Mouse (Mus musculus) ES-Bruce4 (cell line): ENCODE data around the gene Zfp958. TPM values are rescaled to one million over a fixed set of nuclear protein-coding genes. Genes with fewer than 3 reads are reported as not detected.

Experiments used
- H3K27ac ChIP-seq: 2 replicates; pipeline ENCODE4 v1.5.1; 2012; ENCODE audit warnings: low read length, inconsistent platforms; ENCODE audit not compliant: insufficient read depth
- H3K27me3 ChIP-seq: 2 replicates; pipeline ENCODE4 v1.6.1; 2012; ENCODE audit warnings: mild to moderate bottlenecking, low read length, inconsistent platforms; ENCODE audit not compliant: control insufficient read depth, poor library complexity, insufficient read depth, severe bottlenecking
- H3K36me3 ChIP-seq: 2 replicates; pipeline ENCODE4 v1.6.1; 2012; ENCODE audit warnings: inconsistent platforms, mild to moderate bottlenecking, low read length, moderate library complexity; ENCODE audit not compliant: control insufficient read depth, poor library complexity, insufficient read depth, severe bottlenecking
- H3K4me1 ChIP-seq: one replicate; pipeline ENCODE4 v1.8.1; 2011; ENCODE audit warnings: low read length; ENCODE audit not compliant: control insufficient read depth, insufficient read depth
- H3K4me3 ChIP-seq: 2 replicates; pipeline ENCODE4 v1.5.1; 2011; ENCODE audit warnings: low read depth, mild to moderate bottlenecking, low read length
- H3K9ac ChIP-seq: 2 replicates; pipeline ENCODE4 v1.6.1; 2012; ENCODE audit warnings: low read depth, mild to moderate bottlenecking, inconsistent platforms; ENCODE audit not compliant: poor library complexity, severe bottlenecking
- H3K9me3 ChIP-seq: replicated peaks from 2 replicates; pipeline ENCODE4 v1.6.1; 2012; ENCODE audit warnings: mild to moderate bottlenecking, low read length, inconsistent platforms; ENCODE audit not compliant: control insufficient read depth, poor library complexity, insufficient read depth, severe bottlenecking
- CTCF ChIP-seq: IDR thresholded peaks from one replicate; pipeline ENCODE4 v1.8.1; 2011; ENCODE audit warnings: low read depth, low read length
- EP300 ChIP-seq: IDR thresholded peaks from 2 replicates; pipeline ENCODE4 v1.6.1; 2011; ENCODE audit warnings: low read depth, low read length; ENCODE audit not compliant: insufficient read depth
- POLR2A ChIP-seq: IDR thresholded peaks from one replicate; pipeline ENCODE4 v1.8.1; 2011; ENCODE audit warnings: low read length; ENCODE audit not compliant: insufficient read depth
- polyA plus RNA-seq: library from polyadenylated mRNA; stranded (reverse); fragments of >200 nt; gene quantifications from 2 replicates; pipeline ENCODE4 v1.2.4, GENCODE M21; 2011; ENCODE audit warnings: low read depth; ENCODE audit not compliant: missing spikeins, insufficient read depth, insufficient read length

Zfp958 gene
- polyA plus RNA-seq, 1 experiment, result 21.7 TPM

DNA sequence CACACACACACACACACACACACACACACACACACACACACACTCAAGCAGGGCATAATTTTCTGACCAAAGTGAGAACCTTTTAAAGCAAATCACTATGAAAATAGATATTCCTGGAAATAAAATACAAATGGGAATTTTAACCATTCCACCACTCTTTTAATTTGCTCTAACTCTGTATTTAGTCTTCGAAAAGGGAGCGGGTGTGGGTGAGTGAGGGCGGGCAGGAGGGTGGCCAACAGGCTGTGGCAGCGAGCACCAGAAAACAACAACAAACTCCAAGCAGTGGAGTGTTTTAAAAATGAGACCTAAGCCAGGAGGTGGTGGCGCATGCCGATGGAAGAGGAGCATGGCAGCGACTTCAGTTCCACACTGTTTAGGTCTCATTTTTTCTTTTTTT is 43.6 kb downstream of the Zfp958 start:
- no peaks in the 10 kb centered on the region; the same call in 1 of the 2 replicates for H3K27me3 ChIP-seq
- no peaks in the 10 kb centered on the region for H3K4me1 ChIP-seq
- TF ChIP-seq EP300 (no peak), CTCF (no peak), POLR2A (no peak)
- no peak overlapping the region for H3K27ac ChIP-seq
- H3K9me3 ChIP-seq, result peaks cover 15% of the 10 kb centered on the region
- no peaks in the 10 kb centered on the region for H3K36me3 ChIP-seq
- no peak overlapping the region for H3K9ac ChIP-seq
- no peak overlapping the region for H3K4me3 ChIP-seq

DNA sequence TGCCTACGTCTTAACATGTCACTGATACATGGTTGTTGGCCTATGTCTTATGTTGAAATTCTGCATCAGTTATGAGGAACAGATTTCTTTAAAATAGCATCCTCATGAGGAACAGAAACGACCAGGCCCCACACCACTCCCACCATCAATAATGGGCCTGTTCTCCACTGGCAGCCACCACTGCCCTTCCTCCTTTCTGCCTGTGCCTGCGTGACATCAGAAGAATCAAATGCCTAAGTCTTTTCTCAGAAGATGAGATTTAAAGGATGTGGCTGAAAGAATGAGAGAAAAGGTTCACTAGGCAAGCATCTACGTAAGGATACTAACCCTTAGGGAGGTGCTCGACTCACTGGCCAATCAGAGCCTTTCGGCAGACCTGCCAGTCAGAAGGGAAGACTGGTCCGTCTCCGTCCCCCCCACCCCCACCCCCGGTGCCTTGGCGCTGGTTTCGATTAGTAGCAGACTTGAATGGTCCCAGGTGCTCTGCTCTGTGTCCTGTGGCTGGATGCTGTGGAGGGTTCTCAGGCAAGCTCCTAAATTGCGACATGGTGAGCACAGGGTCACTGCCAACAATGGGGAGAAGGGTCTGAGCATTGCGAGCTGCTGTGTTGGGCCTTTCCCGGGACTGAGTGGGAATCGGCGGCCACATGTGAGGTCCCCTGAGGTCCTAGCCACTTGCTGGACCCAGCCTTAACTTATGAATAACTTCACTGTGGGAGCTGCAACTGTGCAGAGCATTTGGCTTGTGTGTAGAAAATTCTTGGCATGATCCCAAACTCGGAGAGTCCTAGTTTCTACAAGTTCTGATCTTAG is 62.4 kb downstream of the Zfp958 start:
- Histone ChIP-seq H3K4me3 (peak overlapping the region; percentile 99), H3K4me1 (no peaks in the 10 kb centered on the region), H3K36me3 (no peaks in the 10 kb centered on the region), H3K9me3 (peaks cover 11% of the 10 kb centered on the region), H3K9ac (peak overlapping the region; percentile 67), H3K27me3 (no peaks in the 10 kb centered on the region), H3K27ac (peak overlapping the region; percentile 39)
- TF ChIP-seq CTCF, result no peak
- TF ChIP-seq EP300, result no peak
- no peak for TF ChIP-seq POLR2A

DNA sequence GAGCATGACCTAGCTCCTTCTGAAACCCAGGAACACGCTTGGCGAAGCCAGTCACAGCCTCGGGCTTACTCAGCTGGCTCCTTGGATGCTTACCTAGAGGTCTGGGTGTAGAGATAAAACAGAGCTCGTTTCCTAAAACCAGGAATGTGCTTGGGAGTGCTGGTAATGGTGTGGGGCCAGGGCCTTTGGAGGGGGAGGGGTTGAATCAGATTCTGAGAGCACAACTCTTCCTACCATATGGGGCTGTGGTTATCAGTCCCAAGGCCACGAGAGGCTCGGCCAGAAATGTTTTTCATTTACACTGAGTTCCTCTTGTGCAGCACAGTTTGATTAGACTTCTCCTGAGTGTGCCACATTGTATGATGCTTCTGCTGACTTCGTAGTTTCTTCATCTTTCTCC is 63.6 kb downstream of the Zfp958 start:
- H3K27me3 ChIP-seq, result no peaks in the 10 kb centered on the region
- H3K27ac ChIP-seq, result peak overlapping the region; percentile 69
- TF ChIP-seq CTCF (no peak), EP300 (no peak), POLR2A (no peak)
- peaks cover 11% of the 10 kb centered on the region for H3K9me3 ChIP-seq
- H3K4me1 ChIP-seq, result no peaks in the 10 kb centered on the region
- H3K4me3 ChIP-seq, result peak overlapping the region; percentile 80
- H3K36me3 ChIP-seq, result no peaks in the 10 kb centered on the region
- peak overlapping the region; percentile 67 for H3K9ac ChIP-seq

DNA sequence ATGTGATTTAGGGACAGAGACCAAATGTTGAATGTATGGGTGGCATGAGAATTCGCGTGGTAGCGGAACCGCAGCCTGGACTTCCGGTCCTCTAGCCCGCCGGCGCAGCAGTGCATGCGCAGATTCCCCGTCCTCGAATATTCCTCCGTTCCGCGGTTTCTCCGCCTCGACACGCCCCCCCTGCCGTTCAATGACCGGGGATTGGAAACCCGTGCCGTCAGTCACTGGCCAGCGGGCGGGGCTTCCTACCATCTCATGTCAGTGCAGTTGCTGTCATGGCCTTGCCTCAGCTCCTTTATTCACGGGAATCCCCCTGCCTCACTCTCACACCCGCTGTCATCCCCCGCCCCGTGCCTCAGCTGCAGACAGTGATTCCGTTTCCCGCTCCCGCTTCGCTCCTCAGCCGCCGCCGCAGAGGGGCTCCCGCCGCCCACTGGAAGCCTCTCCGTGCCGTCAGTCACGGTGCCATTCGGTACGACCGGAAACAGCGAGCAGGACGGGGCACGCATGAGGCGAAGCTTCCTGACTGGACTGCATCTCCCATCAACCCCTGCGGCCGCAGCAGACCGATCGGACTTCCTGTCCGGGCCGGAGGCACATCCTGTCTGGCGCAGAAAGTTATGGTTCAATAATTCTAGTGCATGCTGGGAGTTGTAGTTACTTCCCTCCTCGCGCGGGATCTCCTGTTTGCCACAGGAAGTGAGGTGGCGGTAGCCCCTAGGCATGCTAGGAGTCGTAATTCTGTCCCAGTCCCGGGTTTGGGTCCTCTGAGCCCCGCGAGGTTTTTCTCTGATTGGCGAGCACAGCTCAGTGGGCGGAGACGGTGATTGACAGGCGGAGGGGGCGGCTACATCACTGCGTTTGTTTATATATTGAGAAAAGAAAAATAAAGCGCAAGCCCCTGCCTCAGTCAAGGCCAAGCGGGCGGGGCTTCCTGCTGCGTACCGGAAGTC is 64.6 kb downstream of the Zfp958 start:
- TF ChIP-seq EP300 (no peak), POLR2A (peak; percentile 87), CTCF (no peak)
- peak overlapping the region; percentile 79 for H3K9ac ChIP-seq
- peaks cover 11% of the 10 kb centered on the region for H3K9me3 ChIP-seq
- no peaks in the 10 kb centered on the region for H3K27me3 ChIP-seq
- H3K27ac ChIP-seq, result peak overlapping the region; percentile 95
- H3K36me3 ChIP-seq, result no peaks in the 10 kb centered on the region
- H3K4me1 ChIP-seq, result no peaks in the 10 kb centered on the region
- peak overlapping the region; percentile 90 for H3K4me3 ChIP-seq

DNA sequence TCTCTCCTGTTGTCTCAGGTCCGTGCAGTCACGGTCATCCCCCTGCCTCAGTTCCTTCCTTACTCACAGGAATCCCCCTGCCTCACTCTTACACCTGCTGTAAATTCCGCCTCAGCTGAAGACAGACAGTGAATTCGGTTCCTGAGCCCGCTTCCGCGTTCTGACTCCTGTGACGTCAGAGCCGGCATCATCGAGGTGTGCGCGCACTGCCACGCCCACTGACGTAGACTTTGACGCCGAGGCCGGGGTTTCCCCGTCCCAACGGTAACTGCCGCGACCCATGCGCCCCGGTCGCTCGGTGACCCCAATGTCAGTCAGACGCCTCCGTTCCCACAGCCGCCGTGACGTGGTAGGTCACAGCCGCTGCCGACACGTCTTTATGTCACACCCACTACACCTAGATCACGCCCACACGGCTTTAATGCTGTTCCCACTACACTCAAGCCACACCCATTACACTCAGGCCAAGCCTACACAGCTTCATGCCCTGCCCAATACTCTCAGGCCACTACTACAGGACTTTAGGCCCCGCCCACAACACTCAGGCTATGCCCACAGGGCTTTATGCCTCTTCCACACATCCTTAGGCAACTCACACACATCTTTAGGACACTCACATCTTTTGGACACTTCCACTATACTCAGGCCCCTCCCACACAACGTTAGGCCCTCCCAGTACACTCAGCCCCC is 65.4 kb downstream of the Zfp958 start:
- H3K9me3 ChIP-seq, result peaks cover 11% of the 10 kb centered on the region
- no peaks in the 10 kb centered on the region for H3K36me3 ChIP-seq
- peak overlapping the region; percentile 95 for H3K27ac ChIP-seq
- peak overlapping the region; percentile 90 for H3K4me3 ChIP-seq
- H3K9ac ChIP-seq, result peak overlapping the region; percentile 79
- no peak for TF ChIP-seq POLR2A
- no peak for TF ChIP-seq CTCF
- TF ChIP-seq EP300, result no peak
- H3K27me3 ChIP-seq, result no peaks in the 10 kb centered on the region
- no peaks in the 10 kb centered on the region for H3K4me1 ChIP-seq
